Mouse (Mus musculus) MEL (cell line): ENCODE results near the gene Slc41a3.

Source experiments
- POLR2A ChIP-seq, 2 experiments: IDR thresholded peaks; 2 replicates each; pipeline ENCODE4 v1.6.1; 2011 to 2012; ENCODE audit warnings: low read length in 2 of 2, mild to moderate bottlenecking in 2 of 2, control low read depth in 1 of 2, improper control_type of control experiment in 1 of 2, low read depth in 1 of 2, moderate library complexity in 1 of 2; ENCODE audit not compliant: control insufficient read depth in 1 of 2, insufficient read depth in 1 of 2, poor library complexity in 1 of 2
- RAD21 ChIP-seq: IDR thresholded peaks from 2 replicates; pipeline ENCODE4 v1.6.1; 2011; ENCODE audit warnings: mild to moderate bottlenecking, low read depth, low read length, improper control_type of control experiment

- no peak for TF ChIP-seq POLR2A (IDR thresholded peaks at IDR 0.05; ENCODE audit: control insufficient read depth in 1 of 2, insufficient read depth in 1 of 2, low read depth in 1 of 2, low read length in 2 of 2, poor library complexity in 1 of 2)
- TF ChIP-seq RAD21 = no peak
Observed at GRCm38 (mm10) chr6:90569736-90570383, 34.7 kb upstream of the Slc41a3 start.
